Mouse (Mus musculus) urinary bladder, postnatal 4 days (tissue): ENCODE results near the gene Tbc1d2b.

Experiments
- DNase-seq, 2 experiments: peaks; one replicate each; pipeline ENCODE4 v3.0.0; 2021 to 2022; ENCODE audit warnings: low spot score in 2 of 2

The Tbc1d2b gene

GRCm38 (mm10) chr9:90242855-90243254 lies 27.7 kb downstream of the Tbc1d2b start:
- DNase-seq = no peak

DNA sequence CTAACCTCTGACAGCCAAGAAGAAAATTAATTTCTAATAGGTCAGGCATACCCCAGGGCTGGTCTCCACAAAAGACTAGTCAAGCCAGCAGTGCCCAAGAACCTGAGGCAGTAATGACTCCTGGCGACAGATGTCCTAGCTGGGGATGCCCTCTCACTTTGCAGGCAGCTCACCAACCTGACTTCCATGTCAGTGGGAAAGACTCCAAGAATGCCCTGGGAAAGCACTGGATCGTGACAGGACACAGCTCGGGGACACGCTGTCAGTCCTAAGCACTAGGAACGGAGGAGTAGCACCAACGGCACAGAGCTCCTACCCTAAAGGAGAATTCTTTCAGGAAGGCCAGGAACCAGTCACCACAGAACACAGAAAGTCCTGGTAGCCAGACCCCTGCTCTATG lies 28.3 kb downstream of the Tbc1d2b start:
- DNase-seq = no peak

- no peak for DNase-seq
These were observed 29.0 kb downstream of the Tbc1d2b start for GRCm38 (mm10) chr9:90241618-90242017.

DNA sequence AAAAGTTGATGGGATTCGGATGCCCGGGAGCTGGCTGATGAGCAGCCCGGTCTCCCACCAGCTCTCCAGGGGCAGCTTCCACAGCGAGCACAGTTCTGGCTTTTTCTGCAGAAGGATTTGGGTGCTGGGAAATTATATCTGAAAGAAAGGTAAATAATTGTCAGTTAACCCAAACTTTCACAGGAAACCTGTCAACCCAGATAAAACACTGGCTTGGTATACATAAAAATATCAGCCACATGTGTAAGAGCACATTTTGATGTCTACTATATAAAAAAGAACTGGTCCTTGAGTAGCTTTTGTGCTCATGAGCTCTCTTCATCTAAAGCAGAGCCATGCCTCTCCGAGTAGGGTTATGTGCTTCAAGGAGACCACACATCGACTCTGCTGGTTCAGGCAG lies 29.6 kb downstream of the Tbc1d2b start:
- no peak for DNase-seq

- no peak for DNase-seq
These were observed 30.0 kb downstream of the Tbc1d2b start for GRCm38 (mm10) chr9:90240560-90240959.

DNA sequence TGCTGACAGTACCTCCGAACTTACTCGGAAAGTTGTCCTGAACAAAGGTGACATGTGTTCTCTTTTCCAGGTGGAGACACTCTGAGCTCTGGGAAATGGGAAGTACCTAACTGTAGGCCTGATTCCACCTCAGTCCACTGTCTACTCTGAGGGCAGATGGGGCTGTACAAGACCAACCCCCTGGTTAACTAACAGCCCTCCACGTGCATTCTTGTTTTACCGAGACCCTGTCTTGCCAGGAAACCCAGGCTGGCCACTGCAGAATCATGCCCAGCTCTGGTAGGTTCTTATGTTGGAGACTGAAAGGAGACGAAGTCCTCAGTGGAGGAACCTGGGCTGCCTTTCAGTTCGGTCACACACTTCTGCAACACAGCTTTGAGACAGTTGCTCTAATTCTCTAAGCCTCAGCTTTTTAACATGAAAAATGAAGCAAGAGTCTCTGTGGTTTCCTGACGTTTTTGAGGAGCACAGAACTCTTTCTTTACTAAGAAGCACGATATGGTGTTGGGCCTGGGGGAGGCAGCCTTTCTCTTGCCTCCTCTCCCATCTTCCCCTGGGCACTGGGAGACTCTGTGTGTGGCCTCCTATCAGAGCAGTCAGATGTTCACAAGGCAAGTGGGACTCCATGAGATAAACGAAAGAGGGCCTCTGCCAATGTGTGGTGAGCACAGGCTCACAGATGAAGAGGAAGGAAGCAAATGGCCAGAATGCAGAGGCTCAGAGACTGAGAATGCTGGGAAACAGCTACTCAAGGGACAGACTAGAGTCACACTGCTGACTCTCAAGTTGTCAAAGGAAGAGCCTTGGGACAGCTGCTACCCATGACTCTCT lies 33.2 kb downstream of the Tbc1d2b start:
- DNase-seq = no peak

- no peak for DNase-seq
These were observed 33.8 kb downstream of the Tbc1d2b start for GRCm38 (mm10) chr9:90236817-90237216.

GRCm38 (mm10) chr9:90235258-90235882 lies 35.2 kb downstream of the Tbc1d2b start:
- no peak for DNase-seq

DNA sequence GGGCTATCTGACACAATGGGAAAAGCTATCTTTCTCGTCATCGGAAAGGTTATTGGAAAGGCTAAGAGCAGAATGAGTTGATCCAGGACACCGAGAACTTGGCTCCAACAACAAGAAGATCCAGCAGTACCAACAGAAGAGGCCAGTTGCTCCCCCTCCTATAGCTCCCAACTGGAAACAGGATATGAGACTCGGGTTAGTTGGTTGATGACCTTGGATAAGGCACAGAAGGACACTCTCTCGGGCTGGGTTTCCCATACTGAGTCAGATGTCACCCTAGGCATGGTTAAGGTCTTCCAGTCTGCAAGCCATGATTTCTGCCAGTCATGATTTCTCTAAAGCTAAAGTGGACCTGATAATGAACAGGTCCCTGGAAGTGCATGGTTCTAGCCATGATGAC lies 35.8 kb downstream of the Tbc1d2b start:
- DNase-seq = no peak

DNA sequence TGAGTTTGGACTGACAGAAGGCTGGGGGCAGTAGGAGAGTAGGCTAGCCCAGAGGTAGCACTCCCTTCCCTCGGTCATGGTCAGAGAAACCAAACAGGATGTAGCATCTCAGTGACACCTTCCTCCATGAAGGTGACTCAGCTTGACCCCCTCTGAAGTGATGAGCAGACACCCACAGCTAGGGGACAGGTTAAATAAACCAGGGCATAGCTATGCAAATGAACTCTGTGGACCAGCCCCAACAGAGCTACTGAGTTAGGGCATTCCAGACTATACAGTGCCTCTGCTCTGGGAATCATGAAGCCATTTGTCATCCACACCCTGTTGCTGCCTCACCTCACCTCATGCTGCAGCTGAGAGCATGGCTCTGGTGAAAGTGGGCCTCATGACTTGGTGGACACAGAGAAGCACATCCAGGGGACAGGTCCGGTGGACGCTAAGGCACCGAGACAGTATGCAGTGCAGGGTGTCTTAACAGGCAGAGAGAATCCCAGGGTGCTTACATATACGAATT lies 36.6 kb downstream of the Tbc1d2b start:
- DNase-seq = no peak

- no peak for DNase-seq
These were observed 37.6 kb downstream of the Tbc1d2b start for GRCm38 (mm10) chr9:90232781-90233690.

- no peak for DNase-seq
These were observed 43.4 kb downstream of the Tbc1d2b start for GRCm38 (mm10) chr9:90227171-90227570.

- DNase-seq = no peak
These were observed 43.9 kb downstream of the Tbc1d2b start for GRCm38 (mm10) chr9:90226742-90227096.

DNA sequence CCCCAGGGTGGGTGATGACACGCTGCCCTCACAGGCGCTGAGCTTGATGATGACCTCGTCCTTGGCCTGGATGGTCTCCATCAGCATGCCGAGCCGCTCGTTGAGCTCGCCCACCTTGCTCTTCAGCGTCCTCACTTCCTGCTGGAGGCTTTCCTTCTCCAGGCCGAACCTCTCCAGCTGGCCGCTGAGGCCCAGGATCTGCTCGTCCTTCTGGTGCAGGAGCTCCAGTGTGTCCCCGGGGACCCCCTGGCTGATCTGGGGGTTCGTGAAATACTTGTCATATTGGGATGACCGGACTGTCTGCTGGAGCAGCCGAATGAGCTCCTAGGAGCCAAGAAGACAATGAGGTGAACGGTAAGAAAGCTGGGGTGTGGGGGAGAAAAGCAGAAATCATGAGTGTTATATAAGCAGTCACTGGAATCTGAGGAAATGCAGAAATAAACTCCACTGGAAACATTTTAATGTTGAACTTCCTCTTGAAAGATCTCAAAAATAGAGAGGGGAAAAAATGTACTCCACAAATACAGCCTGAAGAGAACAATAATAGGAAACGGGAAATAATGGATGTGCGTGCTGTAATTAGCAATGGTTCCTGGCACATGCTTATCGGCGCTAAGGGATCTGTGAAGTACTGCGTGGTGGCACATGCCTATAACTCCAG lies 44.4 kb downstream of the Tbc1d2b start:
- DNase-seq = peak in 1 of 2 experiments; percentile 34

DNA sequence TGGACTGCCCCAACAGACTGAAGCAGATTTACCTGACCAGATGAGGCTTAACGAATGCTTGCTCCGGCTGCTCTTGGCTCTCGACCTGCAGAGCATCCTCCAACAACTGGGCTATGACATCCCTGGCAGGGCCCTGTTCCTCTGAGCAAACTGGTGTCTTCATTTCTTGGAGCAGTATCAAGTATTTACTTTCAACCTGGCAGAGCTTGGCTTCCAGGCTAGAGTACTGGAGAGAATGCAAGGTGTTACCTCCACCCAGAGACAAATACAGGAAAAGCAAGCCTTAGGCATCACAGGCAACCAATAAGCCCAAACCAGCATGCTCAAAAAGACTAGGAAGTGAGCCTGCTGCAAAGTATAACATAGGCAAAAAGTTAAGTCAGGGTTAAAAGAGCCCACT lies 48.3 kb downstream of the Tbc1d2b start:
- no peak for DNase-seq

GRCm38 (mm10) chr9:90217501-90217900 lies 53.1 kb downstream of the Tbc1d2b start:
- no peak for DNase-seq

DNA sequence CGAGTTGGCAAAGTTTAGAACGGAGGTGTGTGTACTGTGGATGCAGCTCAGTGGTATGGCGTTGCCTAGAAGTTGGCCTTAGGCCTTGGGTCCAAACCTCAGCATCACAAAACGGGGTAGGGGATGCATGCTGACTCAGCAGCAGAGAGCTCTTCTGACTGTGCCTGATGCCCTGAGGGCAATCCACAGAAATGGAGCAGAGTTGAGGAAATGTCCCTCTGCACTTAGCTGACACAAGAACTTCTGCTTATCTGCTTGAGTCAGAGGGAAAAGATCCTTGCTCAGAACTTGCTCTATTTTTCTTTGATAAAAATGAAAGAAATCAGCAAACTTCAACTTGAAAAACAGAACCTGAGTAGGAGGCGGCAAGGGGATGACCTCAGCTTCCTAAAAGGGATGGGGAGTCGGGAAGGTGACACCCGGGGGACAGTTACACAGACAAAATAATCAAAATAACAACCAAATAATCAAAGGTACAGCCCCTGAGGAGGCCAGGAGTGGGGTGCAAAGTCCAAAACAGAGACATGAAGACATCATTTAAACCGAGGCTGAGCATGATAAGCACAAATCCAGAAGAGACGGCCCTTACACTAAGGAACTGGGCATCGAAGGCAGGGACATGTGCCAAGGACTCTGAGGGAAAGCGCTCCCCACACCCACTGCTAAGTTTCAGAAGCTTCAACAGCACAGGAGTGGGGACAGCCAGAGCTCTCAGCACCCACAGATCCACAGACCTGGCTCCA lies 54.2 kb downstream of the Tbc1d2b start:
- DNase-seq = no peak

GRCm38 (mm10) chr9:90213127-90213526 lies 57.5 kb downstream of the Tbc1d2b start:
- no peak for DNase-seq

DNA sequence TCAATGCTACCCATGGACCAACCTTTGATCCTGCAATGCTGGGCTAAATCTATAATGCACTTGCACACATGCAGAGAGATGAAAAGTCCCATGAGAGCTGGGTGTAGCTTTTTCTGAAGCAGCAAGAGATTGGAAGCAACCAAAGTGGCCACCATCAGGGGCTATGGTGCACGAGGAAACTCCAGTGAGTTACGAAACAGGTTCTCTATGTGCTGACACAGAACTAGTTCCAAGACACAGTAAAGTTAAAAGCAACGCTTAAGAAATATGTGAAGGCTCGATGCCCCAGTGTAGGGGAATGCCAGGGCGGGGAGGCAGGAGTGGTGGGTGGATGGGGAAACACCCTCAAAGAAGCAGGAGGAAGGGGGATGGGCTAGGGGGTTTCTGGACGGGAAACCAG lies 61.9 kb downstream of the Tbc1d2b start:
- no peak for DNase-seq

DNA sequence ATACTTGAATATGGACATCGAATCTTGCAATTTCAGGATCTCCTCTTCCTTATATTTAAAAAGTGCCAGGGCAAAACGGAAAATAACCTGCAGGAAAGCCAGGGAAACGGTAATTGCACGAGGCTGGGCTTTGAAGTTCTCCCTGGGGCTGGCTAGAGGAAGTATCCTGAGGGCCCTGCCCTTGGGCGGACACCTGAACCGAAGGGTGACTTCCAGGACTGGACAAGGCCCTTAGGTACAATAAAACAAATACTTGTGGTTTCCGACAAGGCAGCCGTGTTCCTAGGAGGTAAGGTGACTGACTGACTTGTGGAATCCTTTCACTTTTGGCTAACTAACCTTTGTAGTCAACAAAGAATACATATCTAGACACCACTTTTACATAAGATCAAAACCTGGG lies 62.8 kb downstream of the Tbc1d2b start:
- DNase-seq = no peak

GRCm38 (mm10) chr9:90206500-90206899 lies 64.1 kb downstream of the Tbc1d2b start:
- DNase-seq = peak; percentile 60 to 89
